Mouse (Mus musculus) adrenal gland, postnatal 25 days (tissue): Measurements from ENCODE around the gene Vmn1r83. TPM values are rescaled to one million over a fixed set of nuclear protein-coding genes. Genes with fewer than 3 reads are reported as not detected.

Experiments used
- DNase-seq: peaks from one replicate; pipeline ENCODE4 v3.0.0; 2021; ENCODE audit warnings: mixed read lengths
- long read RNA-seq: library from polyadenylated mRNA; stranded (forward); transcript quantifications from one replicate; pipeline ENCODE4 v2.0.0, GENCODE M21; 2021
- microRNA-seq, 2 experiments: library from miRNA; unstranded; fragments of <30 nt; microRNA quantifications; one replicate each; pipeline ENCODE4 v1.2.0; 2021
- total RNA-seq: library from RNA; stranded (reverse); gene quantifications from 2 replicates; pipeline ENCODE4 v1.2.3, GENCODE M21; 2021

The Vmn1r83 gene
- not detected in 2 replicates for total RNA-seq
- long read RNA-seq, result 0 reads

DNA sequence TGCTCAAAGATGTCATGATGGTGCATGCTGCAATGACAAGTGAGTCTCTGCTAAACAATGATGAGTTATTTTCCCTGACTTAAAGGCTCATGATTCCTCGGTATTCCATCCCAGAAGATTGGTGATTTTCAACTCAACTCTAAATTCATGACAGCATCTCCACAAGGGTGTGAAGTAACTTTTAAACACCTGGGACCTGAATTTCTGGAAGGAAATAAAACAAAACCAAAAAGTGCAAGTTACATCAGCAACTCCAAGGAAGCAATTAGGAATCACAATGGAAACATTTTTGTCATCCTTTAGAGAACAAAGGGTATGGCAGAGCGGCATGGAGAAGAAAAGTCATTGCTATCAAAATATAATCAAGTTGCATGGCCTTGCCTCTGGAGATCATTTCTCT, at the start of gene Vmn1r83:
Gene Vmn1r83, minus strand, starts transcription at position 101 of the 400 bp plus-strand sequence.
- DNase-seq, result no peak

DNA sequence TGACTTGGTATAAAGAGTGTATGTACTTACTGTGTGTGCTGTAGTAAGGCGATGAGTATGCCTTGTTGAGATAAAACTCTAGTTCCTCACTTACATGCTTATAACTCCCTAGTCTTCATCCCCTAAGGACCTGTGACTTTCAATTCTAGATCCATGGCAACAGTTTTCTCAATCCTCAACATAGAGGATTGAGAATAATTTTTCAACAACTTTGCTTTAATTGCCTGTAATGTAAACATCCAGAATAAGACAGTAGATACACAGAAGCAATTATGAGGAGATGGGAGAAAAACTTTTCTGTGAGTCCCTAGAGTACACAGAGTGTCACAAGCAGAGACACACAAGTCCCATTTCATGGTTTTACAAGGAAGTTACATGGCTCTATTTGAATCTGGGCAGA, 39.9 kb upstream of the Vmn1r83 start, which contains the start of gene Vmn1r84:
Gene Vmn1r84, minus strand, starts transcription at position 101 of the 400 bp plus-strand sequence.
- DNase-seq, result no peak

DNA sequence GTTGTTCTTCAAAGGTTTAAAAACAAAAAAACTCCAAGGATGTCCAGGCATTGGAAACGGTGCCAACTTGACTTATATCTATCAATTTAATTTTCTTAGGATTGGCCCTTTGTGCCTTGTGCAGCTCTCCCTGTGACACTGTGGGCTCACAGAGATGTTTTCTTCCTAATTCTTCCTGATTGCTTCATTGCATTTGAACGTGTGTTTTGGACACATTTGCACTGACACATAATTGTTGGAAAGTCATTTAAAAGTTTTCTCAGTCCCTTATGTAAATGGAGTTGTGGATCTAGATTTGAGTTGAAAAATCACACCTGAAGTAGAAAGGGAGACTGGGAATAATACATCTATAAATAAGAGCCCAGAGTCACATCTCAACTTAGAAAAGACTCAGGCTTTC, 29.2 kb downstream of the Vmn1r83 start, which contains the start of gene Vmn1r82:
Gene Vmn1r82, plus strand, starts transcription at position 301 of the 400 bp plus-strand sequence.
- DNase-seq, result no peak

Small RNA genes lying within 50 kb of the gene (microRNA-seq; reads per million reads assigned to microRNA genes)
- gene Gm23521, result 0 reads per million in 2 experiments

Other genes with a start within 250 kb of the Vmn1r83 start
- gene Vmn1r78, start 179.2 kb downstream of the Vmn1r83 start, total RNA-seq, result not detected in 2 replicates
- 0.95 and 0.97 TPM in 2 replicates for gene Vmn1r79, start 158.2 kb downstream of the Vmn1r83 start, total RNA-seq
- not detected in 2 replicates for gene Vmn1r80, start 140.2 kb downstream of the Vmn1r83 start, total RNA-seq
- gene Vmn1r81, start 61.2 kb downstream of the Vmn1r83 start, total RNA-seq, result not detected in 2 replicates
- not detected in 2 replicates for gene Vmn1r82, start 29.1 kb downstream of the Vmn1r83 start, total RNA-seq
- gene Vmn1r84, start 39.8 kb upstream of the Vmn1r83 start, total RNA-seq, result not detected in 2 replicates
- 6.4 and 7.9 TPM in 2 replicates for gene Zfp551, start 93.3 kb upstream of the Vmn1r83 start, total RNA-seq
- gene Zfp606, start 148.8 kb upstream of the Vmn1r83 start, total RNA-seq, result 11.8 and 15.8 TPM in 2 replicates
- gene 2900092C05Rik, start 183.0 kb upstream of the Vmn1r83 start, total RNA-seq, result not detected in 2 replicates